21 mouse cellular contexts compared by ENCODE assay signal in the genomic region with DNA sequence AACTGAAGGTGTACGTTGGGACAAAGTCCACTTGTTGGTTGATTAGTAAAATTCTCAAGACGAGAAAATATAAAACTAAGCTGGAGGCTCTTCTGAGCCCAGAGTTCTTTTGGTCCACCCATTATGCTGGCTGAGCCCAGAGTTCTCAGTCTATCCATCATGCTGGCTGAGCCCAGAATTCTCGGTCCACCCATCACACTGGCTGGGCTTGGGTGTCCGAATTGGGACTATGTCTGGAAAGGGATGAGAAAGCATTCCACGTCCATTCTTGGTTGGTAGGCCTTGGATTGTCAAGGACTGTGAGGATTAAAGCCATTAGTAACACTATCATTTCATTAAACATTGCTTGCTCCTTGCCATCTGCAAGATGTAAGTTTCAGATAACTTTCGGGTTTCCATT. TPM values are rescaled to one million over a fixed set of nuclear protein-coding genes. Genes with fewer than 3 reads are reported as not detected.
DNase-seq lines count a peak whose midpoint lies in the region; ATAC-seq and TF ChIP-seq lines count a peak whose summit lies in the region.
"Had no signal": no experiment of that assay in that cellular context is flagged by ENCODE, and none has a peak within 500 bp of the region (broad histone marks: within the 10 kb centered on the region; RNA-seq: fewer than 3 reads in every experiment).

No protein-coding gene starts in this region.

- 67% methylated on average over 6 of the region's 6 CpGs for WGBS in limb, embryonic 13.5 days
- 82% methylated on average over 6 of the region's 6 CpGs for WGBS in limb, embryonic 10.5 days
- whole genome bisulfite sequencing in spleen, adult 2 months, result 62% methylated on average over 6 of the region's 6 CpGs
- 51% methylated on average over 6 of the region's 6 CpGs for WGBS in embryonic facial prominence, embryonic 15.5 days

- no peaks in the 10 kb centered on the region for H3K79me2 ChIP-seq in myocyte (ENCODE audit: control insufficient read depth, insufficient read depth)

- H3K9ac ChIP-seq in limb, embryonic 13.5 days, result no peak overlapping the region
- no peak overlapping the region for H3K9ac ChIP-seq in embryonic facial prominence, embryonic 15.5 days
- H3K9ac ChIP-seq: liver, embryonic 15.5 days; midbrain, embryonic 12.5 days had no signal

- 0 out of 2 replicates have a peak, but pooled peaks cover 3% of the 10 kb centered on the region for H3K9me3 ChIP-seq in limb, embryonic 13.5 days
- H3K9me3 ChIP-seq in limb, embryonic 10.5 days (replicated peaks), result no peaks in the 10 kb centered on the region
- H3K9me3 ChIP-seq in embryonic facial prominence, embryonic 15.5 days (replicated peaks), result no peaks in the 10 kb centered on the region
- H3K9me3 ChIP-seq: liver, embryonic 15.5 days had no signal

- peaks cover 26% of the 10 kb centered on the region for H3K4me1 ChIP-seq in limb, embryonic 13.5 days
- peaks cover 41% of the 10 kb centered on the region for H3K4me1 ChIP-seq in limb, embryonic 10.5 days
- peaks cover 31% of the 10 kb centered on the region for H3K4me1 ChIP-seq in spleen, adult 2 months (ENCODE audit: control insufficient read depth, insufficient read depth, insufficient read length)
- H3K4me1 ChIP-seq in embryonic facial prominence, embryonic 15.5 days, result peaks cover 16% of the 10 kb centered on the region

- 0 out of 2 replicates have a peak overlapping the region, but pooled peaks have one; percentile 22 for H3K27ac ChIP-seq in limb, embryonic 13.5 days
- no peak overlapping the region for H3K27ac ChIP-seq in limb, embryonic 10.5 days
- H3K27ac ChIP-seq in spleen, adult 2 months (ENCODE audit: insufficient read depth, low read length), result peak overlapping the region; percentile 76
- peak overlapping the region; percentile 63 for H3K27ac ChIP-seq in embryonic facial prominence, embryonic 15.5 days (replicated peaks)
- H3K27ac ChIP-seq: liver, embryonic 15.5 days; midbrain, embryonic 12.5 days; stomach, postnatal 0 days had no signal

- H3K4me3 ChIP-seq in limb, embryonic 13.5 days, result no peak overlapping the region
- H3K4me3 ChIP-seq in limb, embryonic 10.5 days, result no peak overlapping the region
- no peak overlapping the region for H3K4me3 ChIP-seq in spleen, adult 2 months (ENCODE audit: extremely low read depth, insufficient read depth, insufficient read length)
- H3K4me3 ChIP-seq in embryonic facial prominence, embryonic 15.5 days (replicated peaks), result no peak overlapping the region
- H3K4me3 ChIP-seq in myocyte, result no peak overlapping the region
- H3K4me3 ChIP-seq: liver, embryonic 15.5 days; midbrain, embryonic 12.5 days had no signal

- no peaks in the 10 kb centered on the region for H3K36me3 ChIP-seq in limb, embryonic 13.5 days
- H3K36me3 ChIP-seq in limb, embryonic 10.5 days, result no peaks in the 10 kb centered on the region
- H3K36me3 ChIP-seq in spleen, adult 2 months (ENCODE audit: control insufficient read depth, insufficient read depth, low read length), result no peaks in the 10 kb centered on the region
- H3K36me3 ChIP-seq in embryonic facial prominence, embryonic 15.5 days, result no peaks in the 10 kb centered on the region
- no peaks in the 10 kb centered on the region for H3K36me3 ChIP-seq in myocyte (ENCODE audit: control insufficient read depth, insufficient read depth)
- H3K36me3 ChIP-seq: liver, embryonic 15.5 days; midbrain, embryonic 12.5 days had no signal

- DNase-seq in limb, embryonic 10.5 days (ENCODE audit: low spot score), result no peak
- no peak for DNase-seq in spleen, adult 2 months (ENCODE audit: low read depth in 1 of 2, low spot score in 2 of 2)
- DNase-seq in spleen, adult 12 weeks (ENCODE audit: low spot score), result no peak
- no peak for DNase-seq in adrenal gland, postnatal 25 days
- DNase-seq: adrenal gland, adult 8-10 months; cerebellum, adult 2 months; cerebellum, postnatal 36 days; gastrocnemius, postnatal 14 days; heart, adult 11 months; kidney, adult 8-10 months; kidney, postnatal 10 days had no signal

- H3ac ChIP-seq in myocyte (ENCODE audit: control insufficient read depth, insufficient read length), result no peak overlapping the region

- 0 out of 2 replicates have a peak, but pooled peaks cover 3% of the 10 kb centered on the region for H3K27me3 ChIP-seq in limb, embryonic 13.5 days
- H3K27me3 ChIP-seq in limb, embryonic 10.5 days (ENCODE audit: low read depth, poor library complexity, severe bottlenecking), result 0 out of 2 replicates have a peak, but pooled peaks cover 3% of the 10 kb centered on the region
- H3K27me3 ChIP-seq in spleen, adult 2 months (ENCODE audit: control insufficient read depth, insufficient read depth, low read length), result no peaks in the 10 kb centered on the region
- H3K27me3 ChIP-seq in embryonic facial prominence, embryonic 15.5 days, result no peaks in the 10 kb centered on the region
- H3K27me3 ChIP-seq in myocyte (ENCODE audit: control insufficient read depth, insufficient read depth, insufficient read length), result no peaks in the 10 kb centered on the region
- H3K27me3 ChIP-seq: liver, embryonic 15.5 days had no signal

- TF ChIP-seq POLR2A in spleen, adult 2 months (IDR thresholded peaks at IDR 0.05; ENCODE audit: low read depth, low read length), result no peak
- TF ChIP-seq POLR2A in myocyte (IDR thresholded peaks at IDR 0.05; ENCODE audit: insufficient read length, low read depth), result no peak

- TF ChIP-seq CTCF in spleen, adult 2 months (IDR thresholded peaks at IDR 0.05; ENCODE audit: extremely low read depth, insufficient read depth, insufficient read length, insufficient replicate concordance), result no peak

- H3K4me2 ChIP-seq in limb, embryonic 13.5 days (replicated peaks), result no peak overlapping the region
- H3K4me2 ChIP-seq in embryonic facial prominence, embryonic 15.5 days (replicated peaks), result no peak overlapping the region
- H3K4me2 ChIP-seq in myocyte (ENCODE audit: low read depth), result peak overlapping the region; percentile 74
- H3K4me2 ChIP-seq: heart, embryonic 11.5 days; liver, embryonic 15.5 days; midbrain, embryonic 12.5 days had no signal

- ATAC-seq in limb, embryonic 13.5 days (ENCODE audit: low FRiP score, low read depth), result no peak
- ATAC-seq in embryonic facial prominence, embryonic 15.5 days (ENCODE audit: insufficient number of reproducible peaks, low FRiP score, low TSS enrichment, low read depth), result 0 out of 2 replicates have a peak, but pooled peaks have one; percentile 51
- ATAC-seq: activated CD4-positive, CD25-positive, alpha-beta regulatory T cell, adult 4 months; forebrain, embryonic 16.5 days; inflammation-experienced regulatory T-cells, adult 6 months had no signal

TF ChIP-seq in myocyte, 11 proteins besides CTCF, POLR2A, EP300 and RAD21:
- TF ChIP-seq REST (IDR thresholded peaks at IDR 0.05; ENCODE audit: insufficient read depth, insufficient read length) (no peak), CEBPB (IDR thresholded peaks at IDR 0.05; ENCODE audit: insufficient read depth, poor library complexity, severe bottlenecking) (no peak), E2F4 (IDR thresholded peaks at IDR 0.05; ENCODE audit: insufficient read depth) (no peak), MAX (IDR thresholded peaks at IDR 0.05; ENCODE audit: low read depth) (no peak), MYOD1 (IDR thresholded peaks at IDR 0.05; ENCODE audit: control insufficient read depth in 1 of 3, insufficient read length in 2 of 3, low read depth in 2 of 3) (no peak), TCF3 (IDR thresholded peaks at IDR 0.05; ENCODE audit: insufficient read length, low read depth) (no peak), SRF (IDR thresholded peaks at IDR 0.05; ENCODE audit: control insufficient read depth, insufficient read length, low read depth) (no peak), TCF12 (IDR thresholded peaks at IDR 0.05; ENCODE audit: insufficient read depth, poor library complexity, severe bottlenecking) (no peak), POLR2AphosphoS2 (IDR thresholded peaks at IDR 0.05; ENCODE audit: insufficient read length, low read depth) (no peak), MYOG (IDR thresholded peaks at IDR 0.05; ENCODE audit: control insufficient read depth in 1 of 3, insufficient read depth in 1 of 3, insufficient read length in 2 of 3, low read depth in 2 of 3) (no peak), USF1 (IDR thresholded peaks at IDR 0.05; ENCODE audit: low read depth) (no peak)

RNA-seq across cellular contexts. Expression of a gene that starts 38.7 kb away (rescaled TPM):
- polyA plus RNA-seq in limb, embryonic 13.5 days (2015; fragmentation: Nextera tagmentation; extraction: Ambion mirVana), result 23.6 and 24.3 TPM in 2 replicates
- 9.2 and 9.6 TPM in 2 replicates for polyA plus RNA-seq in limb, embryonic 10.5 days (2016; fragmentation: Nextera tagmentation; extraction: Ambion mirVana)
- 25.9 and 27.9 TPM in 2 replicates for polyA plus RNA-seq in spleen, adult 2 months (2012; rRNA removed)
- 24.1 and 25.6 TPM in 2 replicates for polyA plus RNA-seq in embryonic facial prominence, embryonic 15.5 days (2015; fragmentation: Nextera tagmentation; extraction: Ambion mirVana)
- 13.4 TPM for polyA plus RNA-seq in myocyte (2012; fragmentation: generic; extraction: Trizol)
- 33.6 and 41.1 TPM in 2 replicates for total RNA-seq in adrenal gland, postnatal 25 days (2021)
